Comparison of ENCODE assay signal across 8 mouse cellular contexts in genomic region chr5:73686149-73686548, GRCm38 (mm10). TPM values are rescaled to one million over a fixed set of nuclear protein-coding genes. Genes with fewer than 3 reads are reported as not detected.
DNase-seq lines count a peak whose midpoint lies in the region; ATAC-seq and TF ChIP-seq lines count a peak whose summit lies in the region.

No protein-coding gene starts in this region.

- ATAC-seq in heart, embryonic 11.5 days (replicated peaks; ENCODE audit: insufficient number of reproducible peaks, low FRiP score, low TSS enrichment): no peak
- 0 out of 2 replicates have a peak, but pooled peaks have one; percentile 32 for ATAC-seq in hindbrain, postnatal 0 days

- no peak overlapping the region for H3K9ac ChIP-seq in heart, adult 2 months (ENCODE audit: low read depth, low read length)
- no peak overlapping the region for H3K9ac ChIP-seq in heart, embryonic 11.5 days (ENCODE audit: low read depth, low read length)
- no peak overlapping the region for H3K9ac ChIP-seq in hindbrain, postnatal 0 days (replicated peaks; ENCODE audit: low read length)

- TF ChIP-seq EP300 in heart, adult 2 months (IDR thresholded peaks at IDR 0.05; ENCODE audit: insufficient read depth, low read depth, low read length): 0 out of 2 replicates have a peak, but pooled peaks have one; percentile 33

- no peak overlapping the region for H3K27ac ChIP-seq in heart, adult 2 months
- no peak overlapping the region for H3K27ac ChIP-seq in heart, embryonic 11.5 days (ENCODE audit: low read depth, low read length)
- H3K27ac ChIP-seq in hindbrain, postnatal 0 days: no peak overlapping the region

- H3K4me1 ChIP-seq in heart, adult 2 months (ENCODE audit: control insufficient read depth, insufficient read depth, low read length): peaks cover 5% of the 10 kb centered on the region
- H3K4me1 ChIP-seq in heart, embryonic 11.5 days (ENCODE audit: control insufficient read depth, insufficient read depth, low read length): peaks cover 8% of the 10 kb centered on the region; the same call in 1 of the 2 replicates
- H3K4me1 ChIP-seq in hindbrain, postnatal 0 days (ENCODE audit: insufficient read depth, low read length): no peaks in the 10 kb centered on the region

- intact Hi-C loops in heart, adult 2 months (cut with DNase I): loop anchor here (2.0 to 10.0 kb wide), 4 partner anchors 171 to 1471 kb away; no protein-coding TSS in a partner anchor

- peaks cover 4% of the 10 kb centered on the region for H3K36me3 ChIP-seq in heart, adult 2 months (ENCODE audit: control insufficient read depth, insufficient read depth, low read length)
- no peaks in the 10 kb centered on the region for H3K36me3 ChIP-seq in heart, embryonic 11.5 days (ENCODE audit: control insufficient read depth, insufficient read depth, low read length)
- H3K36me3 ChIP-seq in hindbrain, postnatal 0 days (ENCODE audit: insufficient read depth, low read length): no peaks in the 10 kb centered on the region

- no peaks in the 10 kb centered on the region for H3K79me2 ChIP-seq in heart, adult 2 months (replicated peaks; ENCODE audit: control insufficient read depth, insufficient read depth, low read length)

- H3K9me3 ChIP-seq in heart, embryonic 11.5 days (replicated peaks; ENCODE audit: control insufficient read depth, low read length): no peaks in the 10 kb centered on the region
- H3K9me3 ChIP-seq in hindbrain, postnatal 0 days (ENCODE audit: low read length): no peaks in the 10 kb centered on the region

- WGBS in heart, adult 2 months: 6% methylated on average over 4 of the region's 4 CpGs
- WGBS in heart, embryonic 11.5 days (ENCODE audit: insufficient replicate concordance): 15% methylated on average over 4 of the region's 4 CpGs
- WGBS in hindbrain, postnatal 0 days: 22% methylated on average over 4 of the region's 4 CpGs

- TF ChIP-seq CTCF in heart, adult 2 months (IDR thresholded peaks at IDR 0.05): peak; percentile 72
- peak; percentile 77 for TF ChIP-seq CTCF in hindbrain, postnatal 0 days (IDR thresholded peaks at IDR 0.05; ENCODE audit: low read depth)

- no peak overlapping the region for H3K4me2 ChIP-seq in heart, embryonic 11.5 days
- no peak overlapping the region for H3K4me2 ChIP-seq in hindbrain, postnatal 0 days (ENCODE audit: low read depth, low read length)

- no peak overlapping the region for H3K4me3 ChIP-seq in heart, adult 2 months
- H3K4me3 ChIP-seq in heart, embryonic 11.5 days (ENCODE audit: low read depth, low read length): no peak overlapping the region
- H3K4me3 ChIP-seq in hindbrain, postnatal 0 days (ENCODE audit: low read length): no peak overlapping the region

- H3K27me3 ChIP-seq in heart, adult 2 months (ENCODE audit: control insufficient read depth, insufficient read depth, low read length): no peaks in the 10 kb centered on the region
- H3K27me3 ChIP-seq in heart, embryonic 11.5 days (ENCODE audit: control insufficient read depth, insufficient read depth, low read length): no peaks in the 10 kb centered on the region
- H3K27me3 ChIP-seq in hindbrain, postnatal 0 days (ENCODE audit: insufficient read depth, low read length): no peaks in the 10 kb centered on the region

- no peak for TF ChIP-seq POLR2A in heart, adult 2 months (IDR thresholded peaks at IDR 0.05; ENCODE audit: insufficient read depth, low read depth, low read length)

- no peak for DNase-seq in heart, adult 2 months
- DNase-seq in 3T3-L1 (ENCODE audit: low read depth, low spot score) (peak; percentile 77), MN1 (ENCODE audit: low spot score) (peak; percentile 14)
- DNase-seq in hindbrain, postnatal 0 days (ENCODE audit: low spot score): peak; percentile 85
- no peak for DNase-seq in T-cell, adult 2 months (ENCODE audit: low spot score)
- no peak for DNase-seq in thymus, postnatal 36 days
- DNase-seq in urinary bladder, adult 18-20 months (ENCODE audit: low spot score in 2 of 2): no peak

RNA-seq across cellular contexts. Expression of gene Spata18, which starts 35.0 kb away (rescaled TPM):
- total RNA-seq in heart, adult 2 months (2021): under 1 TPM; 0.21 to 0.30 TPM
- polyA plus RNA-seq in heart, adult 2 months (2012; rRNA removed): 0.91 and 1.3 TPM in 2 replicates
- not detected in 2 replicates for polyA plus RNA-seq in heart, embryonic 11.5 days (2014; fragmentation: Nextera tagmentation; extraction: Ambion mirVana)
- total RNA-seq in hindbrain, postnatal 0 days (2014; rRNA removed): 1.2 and 1.4 TPM in 2 replicates
- polyA plus RNA-seq in hindbrain, postnatal 0 days (2015; fragmentation: Nextera tagmentation; extraction: Ambion mirVana): 0.83 and 1.1 TPM in 2 replicates

RNA-seq across cellular contexts. Expression of gene Sgcb, which starts 38.6 kb away (rescaled TPM):
- total RNA-seq in heart, adult 2 months (2021): 100 to 1,000 TPM; 101 to 113 TPM
- polyA plus RNA-seq in heart, adult 2 months (2012; rRNA removed): 43.2 and 84.3 TPM in 2 replicates
- 24.0 and 27.2 TPM in 2 replicates for polyA plus RNA-seq in heart, embryonic 11.5 days (2014; fragmentation: Nextera tagmentation; extraction: Ambion mirVana)
- total RNA-seq in hindbrain, postnatal 0 days (2014; rRNA removed): 15.3 and 19.2 TPM in 2 replicates
- 54.5 and 58.4 TPM in 2 replicates for polyA plus RNA-seq in hindbrain, postnatal 0 days (2015; fragmentation: Nextera tagmentation; extraction: Ambion mirVana)

RNA-seq across cellular contexts. Expression of gene Lrrc66, which starts 53.8 kb away (rescaled TPM):
- total RNA-seq in heart, adult 2 months (2021): not detected
- polyA plus RNA-seq in heart, adult 2 months (2012; rRNA removed): 0.04 TPM in 1 of 2 replicates, not detected in the other
- not detected in 2 replicates for polyA plus RNA-seq in heart, embryonic 11.5 days (2014; fragmentation: Nextera tagmentation; extraction: Ambion mirVana)
- not detected in 2 replicates for total RNA-seq in hindbrain, postnatal 0 days (2014; rRNA removed)
- polyA plus RNA-seq in hindbrain, postnatal 0 days (2015; fragmentation: Nextera tagmentation; extraction: Ambion mirVana): not detected in 2 replicates

Comparison
In these comparisons a context has a peak if more than half of its experiments do, and no peak if none do; other contexts are left out.
1. DNase-seq: peak in 3T3-L1 (single experiment), MN1 (single experiment) and hindbrain, postnatal 0 days (single experiment); none in heart, adult 2 months (0 of 2), T-cell, adult 2 months (single experiment), thymus, postnatal 36 days (0 of 2) and urinary bladder, adult 18-20 months (0 of 2).